9 mouse cellular contexts compared by ENCODE assay signal in the genomic region with DNA sequence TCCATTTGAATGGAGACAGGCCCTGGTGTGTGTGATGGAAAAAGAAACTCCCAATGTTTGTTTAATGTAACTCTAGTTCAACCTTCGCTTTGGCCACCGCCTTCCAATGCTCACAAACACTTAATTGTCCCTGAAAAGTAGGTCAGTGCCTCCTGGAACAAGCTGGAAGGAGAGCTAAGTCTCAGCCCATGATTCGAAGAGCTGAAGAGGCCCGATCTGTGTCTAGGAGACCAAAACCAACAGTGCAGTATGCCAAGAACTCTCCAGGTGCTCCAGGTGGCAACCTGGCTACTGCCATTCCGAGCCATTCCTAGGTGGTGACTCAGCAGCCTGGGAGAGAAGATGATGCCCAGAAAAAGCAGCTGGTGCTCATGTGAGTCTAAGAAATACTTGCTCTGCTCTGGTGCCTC.
DNase-seq lines count a peak whose midpoint lies in the region; ATAC-seq and TF ChIP-seq lines count a peak whose summit lies in the region.
"Had no signal": no experiment of that assay in that cellular context is flagged by ENCODE, and none has a peak within 500 bp of the region (broad histone marks: within the 10 kb centered on the region; RNA-seq: fewer than 3 reads in every experiment).

No protein-coding gene starts in this region.

- no peaks in the 10 kb centered on the region for H3K9me3 ChIP-seq in midbrain, embryonic 15.5 days
- H3K9me3 ChIP-seq in midbrain, embryonic 11.5 days (ENCODE audit: control insufficient read depth, low read length) = no peaks in the 10 kb centered on the region
- no peaks in the 10 kb centered on the region for H3K9me3 ChIP-seq in kidney, postnatal 0 days (replicated peaks; ENCODE audit: low read length)
- no peaks in the 10 kb centered on the region for H3K9me3 ChIP-seq in stomach, postnatal 0 days (ENCODE audit: control insufficient read depth, low read length)

- peak; percentile 11 for DNase-seq in gastrocnemius, adult 18-20 months (ENCODE audit: low spot score)
- DNase-seq in gastrocnemius, postnatal 4 days (ENCODE audit: low spot score in 2 of 2) = no peak
- no peak for DNase-seq in midbrain, embryonic 11.5 days (ENCODE audit: low spot score, missing footprints)
- DNase-seq in kidney, postnatal 0 days (ENCODE audit: low spot score) = peak; percentile 54
- DNase-seq in stomach, postnatal 0 days (ENCODE audit: low spot score) = peak; percentile 37
- no peak for DNase-seq in urinary bladder, postnatal 14 days (ENCODE audit: low spot score)
- DNase-seq: B cell, adult 2 months had no signal

- H3K4me3 ChIP-seq in midbrain, embryonic 15.5 days = no peak overlapping the region
- H3K4me3 ChIP-seq in midbrain, embryonic 11.5 days (ENCODE audit: low read depth, low read length) = no peak overlapping the region
- no peak overlapping the region for H3K4me3 ChIP-seq in kidney, postnatal 0 days (replicated peaks; ENCODE audit: low read depth, low read length)
- H3K4me3 ChIP-seq in stomach, postnatal 0 days (ENCODE audit: low read depth, low read length) = no peak overlapping the region

- no peaks in the 10 kb centered on the region for H3K36me3 ChIP-seq in midbrain, embryonic 15.5 days (replicated peaks)
- H3K36me3 ChIP-seq in midbrain, embryonic 11.5 days (ENCODE audit: control insufficient read depth, insufficient read depth, low read length) = no peaks in the 10 kb centered on the region
- no peaks in the 10 kb centered on the region for H3K36me3 ChIP-seq in kidney, postnatal 0 days (ENCODE audit: insufficient read depth, low read length)
- H3K36me3 ChIP-seq in stomach, postnatal 0 days (ENCODE audit: control insufficient read depth, insufficient read depth, low read length) = no peaks in the 10 kb centered on the region

- WGBS in midbrain, embryonic 15.5 days = 78% methylated on average over 5 of the region's 5 CpGs
- 82% methylated on average over 5 of the region's 5 CpGs for WGBS in midbrain, embryonic 11.5 days
- 57% methylated on average over 5 of the region's 5 CpGs for WGBS in kidney, postnatal 0 days
- WGBS in stomach, postnatal 0 days = 36% methylated on average over 5 of the region's 5 CpGs

- H3K27ac ChIP-seq in midbrain, embryonic 15.5 days = 0 out of 2 replicates have a peak overlapping the region, but pooled peaks have one; percentile 14
- H3K27ac ChIP-seq in midbrain, embryonic 11.5 days (ENCODE audit: low read depth, low read length) = no peak overlapping the region
- peak overlapping the region; percentile 85 for H3K27ac ChIP-seq in kidney, postnatal 0 days
- H3K27ac ChIP-seq in stomach, postnatal 0 days (replicated peaks) = peak overlapping the region; percentile 53

- H3K27me3 ChIP-seq in midbrain, embryonic 15.5 days (replicated peaks) = no peaks in the 10 kb centered on the region
- H3K27me3 ChIP-seq in midbrain, embryonic 11.5 days (ENCODE audit: control insufficient read depth, insufficient read depth, low read length) = no peaks in the 10 kb centered on the region
- H3K27me3 ChIP-seq in kidney, postnatal 0 days (ENCODE audit: insufficient read depth, low read length) = no peaks in the 10 kb centered on the region
- no peaks in the 10 kb centered on the region for H3K27me3 ChIP-seq in stomach, postnatal 0 days (ENCODE audit: control insufficient read depth, insufficient read depth, low read length)

- H3K4me2 ChIP-seq in midbrain, embryonic 15.5 days = no peak overlapping the region
- H3K4me2 ChIP-seq in midbrain, embryonic 11.5 days = no peak overlapping the region
- no peak overlapping the region for H3K4me2 ChIP-seq in kidney, postnatal 0 days (ENCODE audit: low read length)
- H3K4me2 ChIP-seq in stomach, postnatal 0 days (replicated peaks; ENCODE audit: low read depth) = no peak overlapping the region; the same call in 1 of the 2 replicates

- TF ChIP-seq CTCF in kidney, postnatal 0 days (IDR thresholded peaks at IDR 0.05; ENCODE audit: low read depth) = no peak
- TF ChIP-seq CTCF in stomach, postnatal 0 days (IDR thresholded peaks at IDR 0.05; ENCODE audit: low read depth) = no peak

- no peak for TF ChIP-seq EP300 in stomach, postnatal 0 days (optimal IDR thresholded peaks at IDR 0.05)

- ATAC-seq in midbrain, embryonic 15.5 days (replicated peaks) = no peak
- ATAC-seq in midbrain, embryonic 11.5 days (ENCODE audit: low FRiP score) = no peak
- no peak; the same call in 1 of the 2 replicates for ATAC-seq in kidney, postnatal 0 days (replicated peaks; ENCODE audit: low FRiP score, low read depth)
- peak; percentile 36; the same call in 1 of the 2 replicates for ATAC-seq in stomach, postnatal 0 days (ENCODE audit: low FRiP score, low TSS enrichment)
- no peak for ATAC-seq in CD4-positive, CD25-positive, alpha-beta regulatory T cell, adult 4 months

- H3K4me1 ChIP-seq in midbrain, embryonic 15.5 days = peaks cover 26% of the 10 kb centered on the region
- peaks cover 19% of the 10 kb centered on the region; the same call in 1 of the 2 replicates for H3K4me1 ChIP-seq in midbrain, embryonic 11.5 days (ENCODE audit: control insufficient read depth, insufficient read depth, low read length)
- peaks cover 21% of the 10 kb centered on the region for H3K4me1 ChIP-seq in kidney, postnatal 0 days (replicated peaks; ENCODE audit: insufficient read depth, low read length)
- peaks cover 10% of the 10 kb centered on the region; the same call in 1 of the 2 replicates for H3K4me1 ChIP-seq in stomach, postnatal 0 days (replicated peaks; ENCODE audit: control insufficient read depth, insufficient read depth)

- H3K9ac ChIP-seq in midbrain, embryonic 15.5 days = no peak overlapping the region
- no peak overlapping the region for H3K9ac ChIP-seq in midbrain, embryonic 11.5 days (ENCODE audit: low read length)
- no peak overlapping the region for H3K9ac ChIP-seq in kidney, postnatal 0 days (ENCODE audit: low read depth, low read length)
- H3K9ac ChIP-seq in stomach, postnatal 0 days (ENCODE audit: low read length) = no peak overlapping the region

Comparison
In these comparisons a context has a peak if more than half of its experiments do, and no peak if none do; other contexts are left out.
1. DNase-seq: peak in gastrocnemius, adult 18-20 months (single experiment), kidney, postnatal 0 days (single experiment) and stomach, postnatal 0 days (single experiment); none in gastrocnemius, postnatal 4 days (0 of 2), midbrain, embryonic 11.5 days (single experiment) and urinary bladder, postnatal 14 days (single experiment).